Mouse (Mus musculus): ENCODE measurements at regions not wholly inside any gene's neighbourhood (a gene's known extent, or its start where the extent isn't known, plus 50 kb on each side); places are given as distances from the start of the nearest gene placed in this dataset.
"Not testable (repeated sequence)": the region's sequence is repeated elsewhere in the genome, so short reads cannot be mapped to it uniquely, and the experiment has no call there.

DNA sequence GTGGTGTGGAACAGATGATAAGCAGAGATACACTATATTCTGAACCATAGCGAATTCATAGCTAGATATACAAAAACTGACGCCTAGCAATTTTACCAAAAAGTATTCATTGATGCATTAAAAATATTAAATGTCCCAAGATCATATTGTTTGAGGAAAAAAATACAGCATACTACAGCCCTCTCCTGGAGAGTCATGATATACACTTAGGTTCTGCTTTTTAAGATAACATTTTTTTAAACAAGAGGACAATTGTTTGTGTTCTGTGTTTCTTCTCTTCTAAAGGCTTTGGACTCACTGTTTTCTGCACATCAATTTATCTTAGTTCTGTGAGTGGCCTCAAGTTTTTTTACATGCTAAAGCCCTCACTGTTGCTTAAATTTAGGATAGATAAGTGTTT, 102.2 kb downstream of the Ptgs2 start:
- Histone ChIP-seq H3K9ac (replicated peaks; ENCODE audit: low read depth) (no peak overlapping the region), H3K4me2 (replicated peaks; ENCODE audit: low read depth, low read length) (no peak overlapping the region), H3K27ac (ENCODE audit: low read length) (no peak overlapping the region), H3K36me3 (ENCODE audit: insufficient read depth, low read length) (no peaks in the 10 kb centered on the region), H3K4me1 (ENCODE audit: insufficient read depth, low read depth, low read length) (no peaks in the 10 kb centered on the region), H3K27me3 (replicated peaks; ENCODE audit: insufficient read depth, low read length) (no peaks in the 10 kb centered on the region), H3K9me3 (ENCODE audit: low read length) (no peaks in the 10 kb centered on the region), H3K4me3 (ENCODE audit: low read depth, low read length) (no peak overlapping the region)
- TF ChIP-seq EP300 (IDR thresholded peaks at IDR 0.05) (no peak), CTCF (IDR thresholded peaks at IDR 0.05) (no peak)
- no peak for ATAC-seq
- WGBS: 75% methylated on average over 2 of the region's 2 CpGs
- peak; percentile 6 for DNase-seq (ENCODE audit: low spot score)

DNA sequence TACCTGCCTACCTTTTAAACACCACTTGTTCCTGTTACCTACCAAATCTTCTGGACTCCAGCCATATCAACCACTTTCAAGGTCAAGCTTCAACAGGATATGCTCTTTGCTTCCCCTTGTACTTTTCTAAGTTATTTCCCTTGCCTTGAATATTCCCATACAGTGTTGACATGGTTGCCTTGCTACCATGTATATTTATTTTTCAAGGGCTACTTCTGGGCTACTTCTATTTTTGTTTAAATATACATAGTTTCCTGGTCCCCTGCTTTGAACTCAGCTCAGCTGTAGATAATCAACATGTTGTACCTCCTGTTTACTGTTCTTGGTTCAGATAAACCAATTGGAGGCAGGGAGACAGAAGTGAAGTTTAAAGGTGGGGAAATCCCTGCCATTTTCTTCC, 106.8 kb upstream of the Pdc start:
- Histone ChIP-seq H3K27ac (ENCODE audit: low read length) (no peak overlapping the region), H3K27me3 (replicated peaks; ENCODE audit: insufficient read depth, low read length) (no peaks in the 10 kb centered on the region), H3K4me3 (ENCODE audit: low read depth, low read length) (no peak overlapping the region), H3K4me2 (replicated peaks; ENCODE audit: low read depth, low read length) (no peak overlapping the region), H3K4me1 (ENCODE audit: insufficient read depth, low read depth, low read length) (no peaks in the 10 kb centered on the region), H3K36me3 (ENCODE audit: insufficient read depth, low read length) (no peaks in the 10 kb centered on the region), H3K9ac (replicated peaks; ENCODE audit: low read depth) (no peak overlapping the region), H3K9me3 (ENCODE audit: low read length) (no peaks in the 10 kb centered on the region)
- ATAC-seq (peak; percentile 82), DNase-seq (ENCODE audit: low spot score) (peak; percentile 54)
- peak; percentile 52; the same call in 1 of the 2 replicates for TF ChIP-seq EP300 (IDR thresholded peaks at IDR 0.05)
- no peak for TF ChIP-seq CTCF (IDR thresholded peaks at IDR 0.05)

DNA sequence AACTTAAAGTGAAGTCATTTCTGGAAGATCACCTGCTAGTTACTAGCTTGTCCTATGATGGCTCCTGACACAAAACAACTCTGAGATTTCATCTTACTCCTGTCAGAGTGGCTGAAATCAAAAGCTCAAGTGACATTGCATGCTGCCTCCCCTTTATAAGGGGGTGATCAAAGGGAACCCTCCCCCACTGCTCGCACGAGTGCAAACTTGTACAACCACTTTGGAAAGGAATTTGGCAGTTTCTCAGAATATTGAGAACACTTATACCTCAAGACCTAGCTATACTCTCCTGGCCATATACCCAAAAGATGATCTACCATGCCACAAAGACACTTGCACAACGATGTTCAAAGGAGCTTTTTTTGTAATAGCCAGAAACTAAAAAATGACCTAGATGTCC, 102.5 kb upstream of the Pdc start:
- H3K9me3 ChIP-seq (ENCODE audit: low read length): no peaks in the 10 kb centered on the region
- no peak overlapping the region for H3K4me3 ChIP-seq (ENCODE audit: low read depth, low read length)
- 51% methylated on average over 3 of the region's 3 CpGs for WGBS
- H3K4me2 ChIP-seq (replicated peaks; ENCODE audit: low read depth, low read length): no peak overlapping the region
- no peaks in the 10 kb centered on the region for H3K36me3 ChIP-seq (ENCODE audit: insufficient read depth, low read length)
- no peaks in the 10 kb centered on the region for H3K27me3 ChIP-seq (replicated peaks; ENCODE audit: insufficient read depth, low read length)
- H3K9ac ChIP-seq (replicated peaks; ENCODE audit: low read depth): no peak overlapping the region
- DNase-seq (ENCODE audit: low spot score) (peak; percentile 34), ATAC-seq (peak; percentile 60)
- H3K27ac ChIP-seq (ENCODE audit: low read length): no peak overlapping the region
- no peaks in the 10 kb centered on the region for H3K4me1 ChIP-seq (ENCODE audit: insufficient read depth, low read depth, low read length)
- TF ChIP-seq EP300 (IDR thresholded peaks at IDR 0.05): no peak
- TF ChIP-seq CTCF (IDR thresholded peaks at IDR 0.05): no peak

DNA sequence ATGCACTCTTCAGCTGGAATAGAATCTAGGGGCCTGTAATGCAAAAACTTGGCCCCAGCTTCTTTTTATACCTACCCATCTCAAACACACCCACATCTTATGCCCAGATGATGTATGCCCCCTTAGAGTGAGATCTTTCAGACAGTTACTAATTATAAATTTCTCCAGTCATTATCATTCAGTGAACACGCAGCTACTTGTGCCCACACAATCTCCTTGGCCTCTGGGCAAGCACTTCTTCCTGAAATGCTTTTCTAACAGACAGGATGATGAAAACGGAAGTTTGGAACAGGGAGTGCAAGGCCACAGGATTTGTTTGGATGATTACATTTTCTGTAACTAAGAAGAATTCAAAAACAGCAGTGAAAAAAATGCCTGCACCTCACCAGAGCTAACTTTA, 100.4 kb upstream of the Pdc start:
- H3K9me3 ChIP-seq (ENCODE audit: low read length): no peaks in the 10 kb centered on the region

DNA sequence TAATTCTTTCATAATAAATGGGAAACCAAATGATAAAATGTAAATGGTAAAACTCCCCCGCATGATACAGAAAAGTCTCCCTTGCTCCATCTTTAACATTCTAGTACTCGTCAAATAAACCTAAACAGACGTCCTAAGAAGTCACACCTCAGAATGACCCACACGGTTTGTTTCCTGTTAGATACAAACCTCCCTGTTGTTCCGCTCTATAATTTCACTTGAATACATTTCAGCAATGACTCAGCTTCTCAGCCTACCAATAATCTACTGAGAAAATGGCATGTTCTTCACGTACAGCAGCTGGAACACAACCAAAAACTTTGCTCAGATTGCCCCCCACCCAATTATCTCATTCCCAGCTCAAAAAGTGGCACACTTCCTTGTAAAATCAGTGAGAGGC, 93.7 kb upstream of the Pdc start:
- no peak for TF ChIP-seq CTCF (IDR thresholded peaks at IDR 0.05)
- no peak for TF ChIP-seq EP300 (IDR thresholded peaks at IDR 0.05)
- Histone ChIP-seq H3K36me3 (ENCODE audit: insufficient read depth, low read length) (no peaks in the 10 kb centered on the region), H3K4me1 (ENCODE audit: insufficient read depth, low read depth, low read length) (no peaks in the 10 kb centered on the region), H3K4me3 (ENCODE audit: low read depth, low read length) (no peak overlapping the region), H3K9me3 (ENCODE audit: low read length) (no peaks in the 10 kb centered on the region), H3K4me2 (replicated peaks; ENCODE audit: low read depth, low read length) (no peak overlapping the region), H3K27ac (ENCODE audit: low read length) (no peak overlapping the region), H3K27me3 (replicated peaks; ENCODE audit: insufficient read depth, low read length) (no peaks in the 10 kb centered on the region), H3K9ac (replicated peaks; ENCODE audit: low read depth) (no peak overlapping the region)
- DNase-seq (ENCODE audit: low spot score): no peak
- WGBS: 65% methylated on average over 6 of the region's 6 CpGs
- ATAC-seq: no peak

More for the DNA sequence above, 100.4 kb upstream of the Pdc start:
- no peak overlapping the region for H3K9ac ChIP-seq (replicated peaks; ENCODE audit: low read depth)
- WGBS: 45% methylated on average over 2 of the region's 2 CpGs
- ATAC-seq: no peak
- H3K4me3 ChIP-seq (ENCODE audit: low read depth, low read length): no peak overlapping the region
- H3K27ac ChIP-seq (ENCODE audit: low read length): no peak overlapping the region
- H3K4me2 ChIP-seq (replicated peaks; ENCODE audit: low read depth, low read length): no peak overlapping the region
- no peaks in the 10 kb centered on the region for H3K27me3 ChIP-seq (replicated peaks; ENCODE audit: insufficient read depth, low read length)
- TF ChIP-seq CTCF (IDR thresholded peaks at IDR 0.05) (no peak), EP300 (IDR thresholded peaks at IDR 0.05) (no peak)
- no peak for DNase-seq (ENCODE audit: low spot score)
- no peaks in the 10 kb centered on the region for H3K4me1 ChIP-seq (ENCODE audit: insufficient read depth, low read depth, low read length)
- no peaks in the 10 kb centered on the region for H3K36me3 ChIP-seq (ENCODE audit: insufficient read depth, low read length)

DNA sequence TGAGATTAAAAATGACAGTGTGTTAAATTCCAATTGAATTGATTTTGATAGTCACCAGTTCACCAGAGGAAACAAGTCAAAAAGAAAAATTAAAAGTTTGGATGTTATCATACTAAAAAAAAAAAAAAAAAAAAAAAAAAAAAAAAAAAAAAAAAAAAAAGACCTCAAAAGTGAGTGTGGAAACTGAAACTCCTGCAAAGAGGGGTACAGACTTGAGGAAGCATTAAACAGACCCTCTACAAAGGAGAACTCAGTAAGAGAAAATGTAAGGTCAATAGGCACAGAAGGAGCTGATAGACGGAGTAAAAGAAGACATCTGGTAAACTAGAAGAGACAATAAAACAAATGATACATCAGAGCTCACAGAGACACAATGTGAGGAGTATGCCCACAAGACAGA, 79.7 kb upstream of the Pdc start:
- H3K27me3 ChIP-seq (replicated peaks; ENCODE audit: insufficient read depth, low read length); H3K4me3 ChIP-seq (ENCODE audit: low read depth, low read length); ATAC-seq; DNase-seq (ENCODE audit: low spot score); H3K36me3 ChIP-seq (ENCODE audit: insufficient read depth, low read length); H3K27ac ChIP-seq (ENCODE audit: low read length); H3K9ac ChIP-seq (replicated peaks; ENCODE audit: low read depth); H3K4me2 ChIP-seq (replicated peaks; ENCODE audit: low read depth, low read length); H3K9me3 ChIP-seq (ENCODE audit: low read length); H3K4me1 ChIP-seq (ENCODE audit: insufficient read depth, low read depth, low read length): not testable (repeated sequence)
- WGBS: 84% methylated on average over 1 of the region's 1 CpGs

DNA sequence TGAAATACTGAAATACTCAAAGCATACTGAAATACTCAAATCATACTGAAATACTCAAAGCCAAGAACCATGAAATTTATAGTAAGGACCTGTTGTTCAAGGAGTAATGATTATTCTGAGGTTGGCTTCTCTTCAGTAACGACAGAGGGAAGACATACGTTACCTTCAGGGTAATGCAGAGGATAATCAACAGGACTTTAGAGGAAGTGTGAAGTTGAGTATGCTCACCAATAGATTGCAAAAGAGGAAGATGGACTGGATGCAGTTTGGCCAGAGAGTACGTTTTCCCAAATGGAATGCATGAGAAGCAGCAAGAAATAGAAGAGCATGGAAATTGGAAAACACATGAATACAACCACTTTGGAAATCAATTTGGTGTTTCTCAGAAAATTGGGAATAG, 79.1 kb upstream of the Pdc start:
- Histone ChIP-seq H3K4me2 (replicated peaks; ENCODE audit: low read depth, low read length) (no peak overlapping the region), H3K4me3 (ENCODE audit: low read depth, low read length) (no peak overlapping the region), H3K9me3 (ENCODE audit: low read length) (no peaks in the 10 kb centered on the region), H3K4me1 (ENCODE audit: insufficient read depth, low read depth, low read length) (no peaks in the 10 kb centered on the region), H3K9ac (replicated peaks; ENCODE audit: low read depth) (no peak overlapping the region), H3K27ac (ENCODE audit: low read length) (no peak overlapping the region), H3K27me3 (replicated peaks; ENCODE audit: insufficient read depth, low read length) (no peaks in the 10 kb centered on the region), H3K36me3 (ENCODE audit: insufficient read depth, low read length) (no peaks in the 10 kb centered on the region)
- ATAC-seq: no peak
- TF ChIP-seq CTCF (IDR thresholded peaks at IDR 0.05): no peak
- TF ChIP-seq EP300 (IDR thresholded peaks at IDR 0.05): no peak
- WGBS: 80% methylated on average over 3 of the region's 3 CpGs
- DNase-seq (ENCODE audit: low spot score): no peak

All from lung, postnatal 0 days (tissue).